Mouse (Mus musculus) CH12.LX (cell line): ENCODE results near the gene Fam209. TPM values are rescaled to one million over a fixed set of nuclear protein-coding genes. Genes with fewer than 3 reads are reported as not detected.

Source experiments
- DNase-seq: peaks from one replicate; pipeline ENCODE4 v3.0.0-alpha.2; 2013; ENCODE audit errors: extremely low read depth
- H3K27ac ChIP-seq: 2 replicates; pipeline ENCODE4 v1.5.1; 2012; ENCODE audit warnings: low read depth, mild to moderate bottlenecking, control low read depth, moderate library complexity; ENCODE audit not compliant: insufficient read depth
- H3K27me3 ChIP-seq: replicated peaks from 2 replicates; pipeline ENCODE3; 2012; ENCODE audit warnings: inconsistent platforms
- H3K36me3 ChIP-seq, 2 experiments: replicated peaks in 1 of 2; 2 replicates each; pipeline versions ENCODE3 to v1.6.1; 2012; ENCODE audit warnings: inconsistent platforms in 1 of 2, low read length in 1 of 2, mild to moderate bottlenecking in 1 of 2, mixed read lengths in 1 of 2, moderate library complexity in 1 of 2; ENCODE audit not compliant: control insufficient read depth in 1 of 2, insufficient read depth in 1 of 2
- H3K4me1 ChIP-seq, 2 experiments: 2 replicates each; pipeline ENCODE4 v1.6.1; 2012; ENCODE audit warnings: inconsistent platforms in 1 of 2, moderate library complexity in 1 of 2; ENCODE audit not compliant: insufficient read depth in 2 of 2, control insufficient read depth in 1 of 2
- H3K4me2 ChIP-seq: 2 replicates; pipeline ENCODE4 v1.6.1; 2012; ENCODE audit warnings: low read depth, mild to moderate bottlenecking, control low read depth; ENCODE audit not compliant: poor library complexity, insufficient read depth, severe bottlenecking
- H3K4me3 ChIP-seq, 3 experiments: fragments of 150-350 bp in 1 of 3; sonication (generic) in 1 of 3; replicated peaks in 1 of 3; 2 replicates each; pipeline versions ENCODE3 to v1.5.1; 2011 to 2012; ENCODE audit warnings: low read depth in 2 of 3, low read length in 2 of 3, mild to moderate bottlenecking in 2 of 3, moderate library complexity in 2 of 3, control low read depth in 1 of 3, improper control_type of control experiment in 1 of 3, inconsistent platforms in 1 of 3, mixed read lengths in 1 of 3; ENCODE audit not compliant: poor library complexity in 1 of 3
- H3K79me2 ChIP-seq: replicated peaks from 2 replicates; pipeline ENCODE4 v1.6.1; 2012; ENCODE audit warnings: mild to moderate bottlenecking, moderate library complexity; ENCODE audit not compliant: control insufficient read depth, poor library complexity, insufficient read depth, severe bottlenecking; ENCODE audit errors: extremely low read depth
- H3K9ac ChIP-seq: 2 replicates; pipeline ENCODE4 v1.6.1; 2012; ENCODE audit warnings: low read depth, mild to moderate bottlenecking, control low read depth, moderate library complexity; ENCODE audit not compliant: insufficient read depth
- H3K9me3 ChIP-seq: replicated peaks from 2 replicates; pipeline ENCODE3; 2012; ENCODE audit warnings: low read length, inconsistent platforms, mixed read lengths
- BHLHE40 ChIP-seq: IDR thresholded peaks from 2 replicates; pipeline ENCODE4 v1.6.1; 2011; ENCODE audit warnings: mild to moderate bottlenecking, low read depth, low read length, improper control_type of control experiment
- CHD1 ChIP-seq: IDR thresholded peaks from 2 replicates; pipeline ENCODE4 v1.6.1; 2012; ENCODE audit warnings: low read depth, low read length, improper control_type of control experiment, inconsistent platforms
- CHD2 ChIP-seq: IDR thresholded peaks from 2 replicates; pipeline ENCODE4 v1.6.1; 2011; ENCODE audit warnings: low read length, improper control_type of control experiment
- CTCF ChIP-seq, 2 experiments: IDR thresholded peaks in 1 of 2; conservative IDR thresholded peaks in 1 of 2; 2 replicates each; pipeline ENCODE4 v1.5.1; 2011 to 2012; ENCODE audit warnings: low read depth in 2 of 2, low read length in 2 of 2, improper control_type of control experiment in 1 of 2, inconsistent platforms in 1 of 2, mild to moderate bottlenecking in 1 of 2, moderate library complexity in 1 of 2
- E2F4 ChIP-seq: IDR thresholded peaks from 2 replicates; pipeline ENCODE4 v1.6.1; 2011; ENCODE audit warnings: low read depth, low read length, improper control_type of control experiment; ENCODE audit not compliant: insufficient replicate concordance
- ELF1 ChIP-seq: IDR thresholded peaks from 2 replicates; pipeline ENCODE4 v1.6.1; 2014; ENCODE audit warnings: low read depth, mild to moderate bottlenecking, inconsistent platforms, low read length, improper control_type of control experiment
- EP300 ChIP-seq: IDR thresholded peaks from 2 replicates; pipeline ENCODE4 v1.6.1; 2011; ENCODE audit warnings: low read length, improper control_type of control experiment
- ETS1 ChIP-seq: conservative IDR thresholded peaks from 2 replicates; pipeline ENCODE4 v1.6.1; 2012; ENCODE audit warnings: low read depth, mild to moderate bottlenecking, inconsistent platforms, low read length, improper control_type of control experiment, moderate library complexity
- GABPA ChIP-seq: IDR thresholded peaks from 2 replicates; pipeline ENCODE4 v1.6.1; 2012; ENCODE audit warnings: low read depth, low read length, improper control_type of control experiment, inconsistent platforms; ENCODE audit not compliant: insufficient replicate concordance
- HCFC1 ChIP-seq: IDR thresholded peaks from 2 replicates; pipeline ENCODE4 v1.6.1; 2012; ENCODE audit warnings: low read depth, mild to moderate bottlenecking, inconsistent platforms, low read length, improper control_type of control experiment
- IRF4 ChIP-seq: IDR thresholded peaks from 2 replicates; pipeline ENCODE4 v1.6.1; 2014; ENCODE audit warnings: low read depth, mild to moderate bottlenecking, inconsistent platforms, low read length, improper control_type of control experiment
- JUN ChIP-seq: IDR thresholded peaks from 2 replicates; pipeline ENCODE4 v1.6.1; 2011; ENCODE audit warnings: low read depth, mild to moderate bottlenecking, low read length, improper control_type of control experiment, moderate library complexity; ENCODE audit not compliant: insufficient read depth
- JUND ChIP-seq: conservative IDR thresholded peaks from 2 replicates; pipeline ENCODE4 v1.6.1; 2011; ENCODE audit warnings: low read depth, low read length, improper control_type of control experiment
- KAT2A ChIP-seq: IDR thresholded peaks from 2 replicates; pipeline ENCODE4 v1.6.1; 2012; ENCODE audit warnings: low read length, improper control_type of control experiment, inconsistent platforms; ENCODE audit not compliant: insufficient replicate concordance
- MAFK ChIP-seq: IDR thresholded peaks from 2 replicates; pipeline ENCODE4 v1.6.1; 2011; ENCODE audit warnings: low read length, improper control_type of control experiment; ENCODE audit not compliant: insufficient replicate concordance
- MAX ChIP-seq: IDR thresholded peaks from 2 replicates; pipeline ENCODE4 v1.6.1; 2011; ENCODE audit warnings: low read length, improper control_type of control experiment
- MAZ ChIP-seq: IDR thresholded peaks from 2 replicates; pipeline ENCODE4 v1.6.1; 2012; ENCODE audit warnings: low read depth, mild to moderate bottlenecking, inconsistent platforms, low read length, improper control_type of control experiment, moderate library complexity
- MEF2A ChIP-seq: IDR thresholded peaks from 2 replicates; pipeline ENCODE4 v1.6.1; 2014; ENCODE audit warnings: low read depth, mild to moderate bottlenecking, inconsistent platforms, low read length, improper control_type of control experiment, borderline replicate concordance
- MXI1 ChIP-seq: IDR thresholded peaks from 2 replicates; pipeline ENCODE4 v1.6.1; 2011; ENCODE audit warnings: mild to moderate bottlenecking, low read depth, low read length, improper control_type of control experiment
- MYC ChIP-seq: IDR thresholded peaks from 2 replicates; pipeline ENCODE4 v1.6.1; 2011; ENCODE audit warnings: low read depth, mild to moderate bottlenecking, improper control_type of control experiment, low read length
- NELFE ChIP-seq: IDR thresholded peaks from 2 replicates; pipeline ENCODE4 v1.6.1; 2011; ENCODE audit warnings: low read depth, low read length, improper control_type of control experiment
- NRF1 ChIP-seq: IDR thresholded peaks from 2 replicates; pipeline ENCODE4 v1.6.1; 2014; ENCODE audit warnings: low read depth, mild to moderate bottlenecking, inconsistent platforms, low read length, improper control_type of control experiment, moderate library complexity
- PAX5 ChIP-seq: IDR thresholded peaks from 2 replicates; pipeline ENCODE4 v1.6.1; 2012; ENCODE audit warnings: low read length, inconsistent platforms, mixed read lengths
- POLR2A ChIP-seq: IDR thresholded peaks from 2 replicates; pipeline ENCODE4 v1.6.1; 2011; ENCODE audit warnings: low read depth, mild to moderate bottlenecking, improper control_type of control experiment, low read length
- POLR2AphosphoS2 ChIP-seq: IDR thresholded peaks from 2 replicates; pipeline ENCODE4 v1.6.1; 2011; ENCODE audit warnings: low read depth, low read length, improper control_type of control experiment
- RAD21 ChIP-seq: IDR thresholded peaks from 2 replicates; pipeline ENCODE4 v1.6.1; 2011; ENCODE audit warnings: low read depth, mild to moderate bottlenecking, low read length, improper control_type of control experiment, moderate library complexity
- RCOR1 ChIP-seq: conservative IDR thresholded peaks from 2 replicates; pipeline ENCODE4 v1.6.1; 2012; ENCODE audit warnings: low read depth, mild to moderate bottlenecking, inconsistent platforms, low read length, improper control_type of control experiment
- SIN3A ChIP-seq: IDR thresholded peaks from 2 replicates; pipeline ENCODE4 v1.6.1; 2012; ENCODE audit warnings: low read length, improper control_type of control experiment, inconsistent platforms
- SMC3 ChIP-seq: IDR thresholded peaks from 2 replicates; pipeline ENCODE4 v1.6.1; 2011; ENCODE audit warnings: low read depth, low read length, improper control_type of control experiment
- TBP ChIP-seq: conservative IDR thresholded peaks from 2 replicates; pipeline ENCODE4 v1.6.1; 2011; ENCODE audit warnings: low read depth, low read length, improper control_type of control experiment
- TCF12 ChIP-seq: IDR thresholded peaks from 2 replicates; pipeline ENCODE4 v1.6.1; 2014; ENCODE audit warnings: low read depth, mild to moderate bottlenecking, inconsistent platforms, low read length, improper control_type of control experiment
- UBTF ChIP-seq: IDR thresholded peaks from 2 replicates; pipeline ENCODE4 v1.6.1; 2012; ENCODE audit warnings: low read depth, mild to moderate bottlenecking, inconsistent platforms, low read length, improper control_type of control experiment, moderate library complexity
- USF1 ChIP-seq: IDR thresholded peaks from 2 replicates; pipeline ENCODE4 v1.6.1; 2014; ENCODE audit warnings: low read depth, mild to moderate bottlenecking, inconsistent platforms, low read length, improper control_type of control experiment
- USF2 ChIP-seq: conservative IDR thresholded peaks from 2 replicates; pipeline ENCODE4 v1.6.1; 2011; ENCODE audit warnings: low read depth, low read length, improper control_type of control experiment
- ZC3H11A ChIP-seq: IDR thresholded peaks from 2 replicates; pipeline ENCODE4 v1.6.1; 2012; ENCODE audit warnings: low read depth, mild to moderate bottlenecking, inconsistent platforms, low read length, improper control_type of control experiment
- ZKSCAN1 ChIP-seq: IDR thresholded peaks from 2 replicates; pipeline ENCODE4 v1.6.1; 2012; ENCODE audit warnings: low read depth, inconsistent platforms, low read length, improper control_type of control experiment, borderline replicate concordance
- ZMIZ1 ChIP-seq: IDR thresholded peaks from 2 replicates; pipeline ENCODE4 v1.6.1; 2012; ENCODE audit warnings: low read depth, mild to moderate bottlenecking, inconsistent platforms, low read length, improper control_type of control experiment
- ZNF384 ChIP-seq: IDR thresholded peaks from 2 replicates; pipeline ENCODE4 v1.6.1; 2012; ENCODE audit warnings: low read depth, low read length, improper control_type of control experiment, inconsistent platforms
- dilution Hi-C: fragments of 300-500 bp; cut with MboI; formaldehyde crosslinking; loops from 2 replicates; pipeline ENCODE4 v1.14.3; 2020; ENCODE audit warnings: low sequenced_read_pairs; ENCODE audit not compliant: extremely low pct_unique_long_range_greater_than_20kb, extremely low pct_ligation_motif_present
- in situ Hi-C: fragments of 300-500 bp; cut with MboI; formaldehyde crosslinking; loops from 3 replicates; pipeline ENCODE4 v1.14.3; 2019; ENCODE audit warnings: low sequenced_read_pairs, low pct_ligation_motif_present, low pct_unique_long_range_greater_than_20kb, mixed read lengths
- polyA plus RNA-seq: library from polyadenylated mRNA; unstranded; fragments of >175 nt; gene quantifications from 2 replicates; pipeline ENCODE4 v1.2.1, GENCODE M21; 2012; ENCODE audit warnings: low read depth; ENCODE audit not compliant: insufficient read length
- total RNA-seq, 2 experiments: library from RNA; depleted of rRNA; stranded (reverse); fragments of 300-350 nt in 1 of 2; fragments of >200 nt in 1 of 2; gene quantifications; 2 replicates each; pipeline ENCODE4 v1.2.3; 2012 to 2014

The Fam209 gene
- total and polyA plus RNA-seq, 3 experiments = 0.25 to 1.2 TPM; not detected in 1

DNA sequence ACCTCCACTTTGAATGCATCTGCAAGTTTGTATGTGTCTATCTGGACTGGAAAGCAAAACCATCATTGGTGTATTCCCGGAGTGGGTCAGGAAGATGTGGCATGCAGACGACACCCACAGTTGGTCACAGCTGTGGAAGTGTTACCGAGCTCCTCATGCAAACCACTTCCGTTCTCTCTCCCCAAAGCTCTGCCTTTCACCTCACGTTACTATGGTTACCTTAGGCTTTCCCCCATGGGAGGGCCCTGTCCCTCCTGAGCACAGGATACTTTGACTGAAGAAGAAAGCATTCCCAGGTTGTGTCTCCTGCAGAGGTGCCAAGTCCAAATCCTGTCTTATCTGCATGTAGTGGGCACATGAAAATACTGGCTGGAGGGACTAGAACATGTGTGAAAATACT is 38.6 kb upstream of the Fam209 start:
- Histone ChIP-seq H3K4me3 (no peak overlapping the region), H3K9ac (no peak overlapping the region), H3K27ac (0 out of 2 replicates have a peak overlapping the region, but pooled peaks have one; percentile 14), H3K36me3 (peaks cover 26 to 36% of the 10 kb centered on the region in 2 experiments), H3K9me3 (no peaks in the 10 kb centered on the region), H3K4me1 (peaks cover 21 to 51% of the 10 kb centered on the region in 2 experiments), H3K27me3 (no peaks in the 10 kb centered on the region), H3K4me2 (peak overlapping the region; percentile 31), H3K79me2 (no peaks in the 10 kb centered on the region)
- peak; percentile 87 for DNase-seq
- in situ Hi-C loops = no loop called here
- dilution Hi-C loops = no loop called here
- no peak for TF ChIP-seq POLR2A
- peak; percentile 29; the same call in 1 of the 2 replicates for TF ChIP-seq MAX
- TF ChIP-seq CHD2 = no peak
- TF ChIP-seq JUND = no peak
- TF ChIP-seq SIN3A = peak; percentile 36; the same call in 1 of the 2 replicates
- no peak for TF ChIP-seq USF2
- TF ChIP-seq ZC3H11A = no peak
- TF ChIP-seq ETS1 = peak; percentile 71
- no peak for TF ChIP-seq GABPA
- no peak for TF ChIP-seq MAFK
- TF ChIP-seq USF1 = no peak
- no peak for TF ChIP-seq IRF4
- TF ChIP-seq ZNF384 = no peak
- TF ChIP-seq ELF1 = no peak
- TF ChIP-seq CHD1 = no peak
- TF ChIP-seq UBTF = no peak
- TF ChIP-seq RCOR1 = no peak
- no peak for TF ChIP-seq HCFC1
- no peak for TF ChIP-seq MYC
- TF ChIP-seq KAT2A = no peak
- no peak for TF ChIP-seq MAZ
- no peak for TF ChIP-seq PAX5
- no peak for TF ChIP-seq ZKSCAN1
- TF ChIP-seq RAD21 = no peak
- TF ChIP-seq NELFE = no peak
- no peak for TF ChIP-seq MEF2A
- TF ChIP-seq MXI1 = no peak
- TF ChIP-seq JUN = no peak
- no peak for TF ChIP-seq ZMIZ1
- no peak for TF ChIP-seq NRF1
- no peak for TF ChIP-seq TBP
- TF ChIP-seq EP300 = peak; percentile 42; the same call in 1 of the 2 replicates
- TF ChIP-seq E2F4 = no peak
- TF ChIP-seq POLR2AphosphoS2 = no peak
- TF ChIP-seq TCF12 = peak; percentile 66; the same call in 1 of the 2 replicates
- TF ChIP-seq BHLHE40 = peak; percentile 39; the same call in 1 of the 2 replicates
- TF ChIP-seq SMC3 = no peak
- no peak for TF ChIP-seq CTCF (conservative IDR thresholded peaks at IDR 0.05 in 1 of 2, IDR thresholded peaks at IDR 0.05 in 1 of 2; ENCODE audit: low read depth in 2 of 2, low read length in 2 of 2)
